Mouse (Mus musculus) limb, embryonic 10.5 days (tissue): Measurements from ENCODE around the gene Gab1. TPM values are rescaled to one million over a fixed set of nuclear protein-coding genes. Genes with fewer than 3 reads are reported as not detected.
"Not testable (repeated sequence)": the region's sequence is repeated elsewhere in the genome, so short reads cannot be mapped to it uniquely, and the experiment has no call there.

Experiments used
- DNase-seq: peaks from one replicate; pipeline ENCODE4 v3.0.0-alpha.2; 2017; ENCODE audit warnings: low spot score
- H3K27ac ChIP-seq: fragments of 300-500 bp; sonication (generic); 2 replicates; pipeline ENCODE4 v1.5.1; 2016; ENCODE audit warnings: mild to moderate bottlenecking
- H3K27me3 ChIP-seq: fragments of 300-500 bp; sonication (generic); 2 replicates; pipeline ENCODE4 v1.6.1; 2016; ENCODE audit warnings: low read depth, mild to moderate bottlenecking; ENCODE audit not compliant: poor library complexity, severe bottlenecking
- H3K36me3 ChIP-seq: fragments of 300-500 bp; sonication (generic); 2 replicates; pipeline ENCODE4 v1.6.1; 2016; ENCODE audit warnings: mild to moderate bottlenecking, moderate library complexity
- H3K4me1 ChIP-seq: fragments of 300-500 bp; sonication (generic); 2 replicates; pipeline ENCODE4 v1.6.1; 2016
- H3K4me3 ChIP-seq: fragments of 300-500 bp; sonication (generic); 2 replicates; pipeline ENCODE4 v1.5.1; 2016; ENCODE audit warnings: mild to moderate bottlenecking, moderate library complexity
- H3K9me3 ChIP-seq: fragments of 300-500 bp; sonication (generic); replicated peaks from 2 replicates; pipeline ENCODE4 v1.6.1; 2016; ENCODE audit warnings: mild to moderate bottlenecking
- WGBS: fragments of 180-500 bp; shearing (Covaris S2); methylation state at CpG from one replicate; pipeline ENCODE4 v1.1.7; 2016; 5-methylcytosine and 5-hydroxymethylcytosine counted together
- polyA plus RNA-seq: library from polyadenylated mRNA; unstranded; fragments of >200 nt; fragmentation: Nextera tagmentation; extraction: Ambion mirVana; gene quantifications from 2 replicates; pipeline ENCODE4 v1.2.1, GENCODE M21; 2016

Gene Gab1
- polyA plus RNA-seq, 1 experiment from 2014 or later = 14.2 TPM

GRCm38 (mm10) chr8:80783271-80783670 lies 97.0 kb downstream of the Gab1 start:
- no peak for DNase-seq
- no peak overlapping the region for H3K4me3 ChIP-seq
- no peak overlapping the region for H3K27ac ChIP-seq
- no peaks in the 10 kb centered on the region for H3K27me3 ChIP-seq
- no peaks in the 10 kb centered on the region for H3K4me1 ChIP-seq
- no peaks in the 10 kb centered on the region for H3K9me3 ChIP-seq
- WGBS = 92% methylated on average over 4 of the region's 4 CpGs
- H3K36me3 ChIP-seq = peaks cover 29% of the 10 kb centered on the region

- WGBS = 80% methylated on average over 10 of the region's 10 CpGs
- no peak for DNase-seq
- H3K27me3 ChIP-seq = no peaks in the 10 kb centered on the region
- peaks cover 43% of the 10 kb centered on the region for H3K36me3 ChIP-seq
- no peaks in the 10 kb centered on the region for H3K9me3 ChIP-seq
- no peaks in the 10 kb centered on the region for H3K4me1 ChIP-seq
- no peak overlapping the region for H3K4me3 ChIP-seq
- H3K27ac ChIP-seq = no peak overlapping the region
Observed at GRCm38 (mm10) chr8:80781338-80781737, 99.0 kb downstream of the Gab1 start.

GRCm38 (mm10) chr8:80780271-80780670 lies 100.0 kb downstream of the Gab1 start:
- Histone ChIP-seq H3K36me3 (peaks cover 43% of the 10 kb centered on the region), H3K27ac (no peak overlapping the region), H3K4me3 (no peak overlapping the region), H3K4me1 (no peaks in the 10 kb centered on the region), H3K27me3 (no peaks in the 10 kb centered on the region), H3K9me3 (no peaks in the 10 kb centered on the region)
- 93% methylated on average over 4 of the region's 4 CpGs for WGBS
- no peak for DNase-seq

- H3K9me3 ChIP-seq = no peaks in the 10 kb centered on the region
- DNase-seq = no peak
- H3K4me3 ChIP-seq = no peak overlapping the region
- H3K4me1 ChIP-seq = no peaks in the 10 kb centered on the region
- H3K27ac ChIP-seq = no peak overlapping the region
- WGBS = 75% methylated on average over 8 of the region's 8 CpGs
- no peaks in the 10 kb centered on the region for H3K27me3 ChIP-seq
- peaks cover 39% of the 10 kb centered on the region for H3K36me3 ChIP-seq
Observed at GRCm38 (mm10) chr8:80776436-80776835, 103.9 kb downstream of the Gab1 start.

- H3K27me3 ChIP-seq = no peaks in the 10 kb centered on the region
- H3K4me1 ChIP-seq = no peaks in the 10 kb centered on the region
- WGBS = 93% methylated on average over 4 of the region's 4 CpGs
- H3K27ac ChIP-seq = no peak overlapping the region
- no peaks in the 10 kb centered on the region for H3K9me3 ChIP-seq
- no peak for DNase-seq
- H3K4me3 ChIP-seq = no peak overlapping the region
- peaks cover 59% of the 10 kb centered on the region for H3K36me3 ChIP-seq
Observed at GRCm38 (mm10) chr8:80772732-80773460, 107.4 kb downstream of the Gab1 start.

GRCm38 (mm10) chr8:80768451-80768850 lies 111.9 kb downstream of the Gab1 start:
- H3K27ac ChIP-seq = no peak overlapping the region
- no peaks in the 10 kb centered on the region for H3K27me3 ChIP-seq
- DNase-seq = no peak
- no peaks in the 10 kb centered on the region for H3K9me3 ChIP-seq
- no peak overlapping the region for H3K4me3 ChIP-seq
- peaks cover 61% of the 10 kb centered on the region for H3K36me3 ChIP-seq
- no peaks in the 10 kb centered on the region for H3K4me1 ChIP-seq
- WGBS = 98% methylated on average over 6 of the region's 6 CpGs

- H3K27ac ChIP-seq = no peak overlapping the region
- H3K27me3 ChIP-seq = no peaks in the 10 kb centered on the region
- no peaks in the 10 kb centered on the region for H3K9me3 ChIP-seq
- DNase-seq = peak; percentile 89
- no peaks in the 10 kb centered on the region for H3K36me3 ChIP-seq
- no peaks in the 10 kb centered on the region for H3K4me1 ChIP-seq
- 33% methylated on average over 9 of the region's 9 CpGs for WGBS
- H3K4me3 ChIP-seq = no peak overlapping the region
Observed at GRCm38 (mm10) chr8:80753017-80753715, 127.2 kb downstream of the Gab1 start.

- no peaks in the 10 kb centered on the region for H3K27me3 ChIP-seq
- no peaks in the 10 kb centered on the region for H3K9me3 ChIP-seq
- H3K4me3 ChIP-seq = no peak overlapping the region
- DNase-seq = no peak
- no peak overlapping the region for H3K27ac ChIP-seq
- H3K36me3 ChIP-seq = no peaks in the 10 kb centered on the region
- H3K4me1 ChIP-seq = no peaks in the 10 kb centered on the region
- 84% methylated on average over 7 of the region's 7 CpGs for WGBS
Observed at GRCm38 (mm10) chr8:80752429-80752828, 127.9 kb downstream of the Gab1 start.

GRCm38 (mm10) chr8:80749091-80749490 lies 131.2 kb downstream of the Gab1 start:
- WGBS = 90% methylated on average over 4 of the region's 4 CpGs
- no peak overlapping the region for H3K27ac ChIP-seq
- H3K4me3 ChIP-seq = no peak overlapping the region
- H3K9me3 ChIP-seq = no peaks in the 10 kb centered on the region
- H3K4me1 ChIP-seq = no peaks in the 10 kb centered on the region
- no peaks in the 10 kb centered on the region for H3K36me3 ChIP-seq
- DNase-seq = no peak
- H3K27me3 ChIP-seq = no peaks in the 10 kb centered on the region

GRCm38 (mm10) chr8:80739932-80740331 lies 140.4 kb downstream of the Gab1 start:
- WGBS = 17% methylated on average over 14 of the region's 14 CpGs
- no peaks in the 10 kb centered on the region for H3K27me3 ChIP-seq
- peak overlapping the region; percentile 93 for H3K4me3 ChIP-seq
- H3K27ac ChIP-seq = peak overlapping the region; percentile 86
- H3K4me1 ChIP-seq = peaks cover 8% of the 10 kb centered on the region
- no peaks in the 10 kb centered on the region for H3K9me3 ChIP-seq
- peaks cover 15% of the 10 kb centered on the region for H3K36me3 ChIP-seq
- DNase-seq = no peak

GRCm38 (mm10) chr8:80739155-80739924 lies 141.0 kb downstream of the Gab1 start, which contains the start of gene Smarca5:
TSS of gene Smarca5 (minus strand) at chr8:80739497.
- H3K4me1 ChIP-seq, H3K9me3 ChIP-seq, H3K27me3 ChIP-seq: not testable (repeated sequence)
- 1% methylated on average over 88 of the region's 91 CpGs for WGBS
- peak within 1 kb of the TSS; percentile 97 for H3K27ac ChIP-seq
- H3K4me3 ChIP-seq = peak within 1 kb of the TSS; percentile 93
- DNase-seq = peak; percentile 86
- peaks cover 21% of the 10 kb centered on the region for H3K36me3 ChIP-seq

GRCm38 (mm10) chr8:80738388-80739154 lies 141.7 kb downstream of the Gab1 start:
- Histone ChIP-seq H3K4me1 (peaks cover 8% of the 10 kb centered on the region), H3K9me3 (no peaks in the 10 kb centered on the region), H3K4me3 (peak overlapping the region; percentile 93), H3K27me3 (no peaks in the 10 kb centered on the region), H3K27ac (peak overlapping the region; percentile 97), H3K36me3 (peaks cover 27% of the 10 kb centered on the region)
- peak; percentile 74 for DNase-seq
- WGBS = under 1% methylated on average over 77 of the region's 84 CpGs
